Mouse (Mus musculus) bone marrow macrophage, adult 2 months (primary cell): Measurements from ENCODE around the gene Tubb1.

Source experiments
- CTCF ChIP-seq: IDR thresholded peaks from 2 replicates; pipeline ENCODE4 v1.5.1; 2012; ENCODE audit warnings: low read depth, mild to moderate bottlenecking, low read length, moderate library complexity
- POLR2A ChIP-seq: IDR thresholded peaks from 2 replicates; pipeline ENCODE4 v1.6.1; 2012; ENCODE audit warnings: mild to moderate bottlenecking, low read depth, low read length, borderline replicate concordance

DNA sequence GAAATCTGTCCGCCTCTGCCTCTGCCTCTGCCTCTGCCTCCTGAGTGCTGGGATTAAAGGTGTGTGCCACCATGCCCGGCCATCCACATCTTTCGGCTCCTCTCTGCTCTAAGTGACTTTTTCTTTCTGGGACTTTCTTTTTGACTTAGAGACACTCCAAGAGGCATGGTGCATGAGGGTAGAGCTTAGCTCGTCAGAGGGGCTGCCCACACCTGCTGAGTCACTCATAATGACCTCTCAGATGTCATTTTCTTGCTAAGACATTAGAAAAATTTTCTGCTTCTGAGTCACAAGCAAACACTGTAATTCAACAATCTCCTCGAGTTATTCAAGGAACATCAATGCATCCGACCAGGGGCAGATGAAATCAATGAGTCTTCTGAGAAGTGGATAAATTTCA, 5.5 kb upstream of the Tubb1 start:
- TF ChIP-seq CTCF (no peak), POLR2A (no peak)
